Comparison of ENCODE assay signal across 19 mouse cellular contexts in genomic region chr9:121762761-121763160, GRCm38 (mm10). TPM values are rescaled to one million over a fixed set of nuclear protein-coding genes. Genes with fewer than 3 reads are reported as not detected.
DNase-seq lines count a peak whose midpoint lies in the region; ATAC-seq and TF ChIP-seq lines count a peak whose summit lies in the region.
"Had no signal": no experiment of that assay in that cellular context is flagged by ENCODE, and none has a peak within 500 bp of the region (broad histone marks: within the 10 kb centered on the region; RNA-seq: fewer than 3 reads in every experiment).

No protein-coding gene starts in this region.

- peak overlapping the region; percentile 6; the same call in 1 of the 2 replicates for H3K27ac ChIP-seq in forebrain, embryonic 13.5 days
- no peak overlapping the region for H3K27ac ChIP-seq in forebrain, embryonic 12.5 days
- H3K27ac ChIP-seq in embryonic facial prominence, embryonic 13.5 days = no peak overlapping the region

- no peak overlapping the region for H3K4me2 ChIP-seq in forebrain, embryonic 13.5 days
- H3K4me2 ChIP-seq in forebrain, embryonic 12.5 days = no peak overlapping the region
- no peak overlapping the region for H3K4me2 ChIP-seq in embryonic facial prominence, embryonic 13.5 days
- H3K4me2 ChIP-seq: heart, embryonic 11.5 days; midbrain, embryonic 11.5 days had no signal

- no peaks in the 10 kb centered on the region for H3K9me3 ChIP-seq in forebrain, embryonic 13.5 days (replicated peaks)
- H3K9me3 ChIP-seq in forebrain, embryonic 12.5 days = no peaks in the 10 kb centered on the region
- H3K9me3 ChIP-seq in megakaryocyte, embryonic 14.5 days = no peaks in the 10 kb centered on the region
- H3K9me3 ChIP-seq in G1E (replicated peaks) = no peaks in the 10 kb centered on the region
- H3K9me3 ChIP-seq in embryonic facial prominence, embryonic 13.5 days = no peaks in the 10 kb centered on the region

- peaks cover 54% of the 10 kb centered on the region for H3K36me3 ChIP-seq in forebrain, embryonic 13.5 days (ENCODE audit: poor library complexity, severe bottlenecking)
- H3K36me3 ChIP-seq in forebrain, embryonic 12.5 days (replicated peaks) = peaks cover 52% of the 10 kb centered on the region
- H3K36me3 ChIP-seq in megakaryocyte, embryonic 14.5 days (replicated peaks; ENCODE audit: low read length) = peaks cover 10% of the 10 kb centered on the region
- H3K36me3 ChIP-seq in G1E (replicated peaks) = peaks cover 13% of the 10 kb centered on the region
- peaks cover 57% of the 10 kb centered on the region for H3K36me3 ChIP-seq in embryonic facial prominence, embryonic 13.5 days

- no peak overlapping the region for H3K9ac ChIP-seq in forebrain, embryonic 13.5 days
- H3K9ac ChIP-seq in forebrain, embryonic 12.5 days = no peak overlapping the region
- H3K9ac ChIP-seq in embryonic facial prominence, embryonic 13.5 days = 0 out of 2 replicates have a peak overlapping the region, but pooled peaks have one; percentile 27

- 91% methylated on average over 25 of the region's 25 CpGs for WGBS in forebrain, embryonic 13.5 days
- WGBS in forebrain, embryonic 12.5 days = 93% methylated on average over 25 of the region's 25 CpGs
- 90% methylated on average over 25 of the region's 25 CpGs for WGBS in embryonic facial prominence, embryonic 13.5 days

- H3K4me3 ChIP-seq in forebrain, embryonic 13.5 days = no peak overlapping the region
- H3K4me3 ChIP-seq in forebrain, embryonic 12.5 days (replicated peaks) = no peak overlapping the region
- H3K4me3 ChIP-seq in megakaryocyte, embryonic 14.5 days (replicated peaks) = peak overlapping the region; percentile 40
- 0 out of 2 replicates have a peak overlapping the region, but pooled peaks have one; percentile 1 for H3K4me3 ChIP-seq in G1E (ENCODE audit: low read depth, low read length)
- H3K4me3 ChIP-seq in embryonic facial prominence, embryonic 13.5 days = no peak overlapping the region

- no peak for DNase-seq in G1E (ENCODE audit: low spot score)
- no peak for DNase-seq in kidney, adult 9 months
- no peak for DNase-seq in T-cell, adult 2 months (ENCODE audit: low spot score)
- DNase-seq: adrenal gland, adult 2 months; embryo, embryonic 11 days; heart, postnatal 14 days; kidney, adult 18-20 months; kidney, postnatal 25 days; liver; lung, postnatal 36 days; thymus, adult 18-20 months had no signal

- no peak for TF ChIP-seq CTCF in G1E (IDR thresholded peaks at IDR 0.05; ENCODE audit: low read depth, low read length)

- H3K4me1 ChIP-seq in forebrain, embryonic 13.5 days = peaks cover 42% of the 10 kb centered on the region
- H3K4me1 ChIP-seq in forebrain, embryonic 12.5 days = peaks cover 36% of the 10 kb centered on the region
- H3K4me1 ChIP-seq in megakaryocyte, embryonic 14.5 days = peaks cover 34% of the 10 kb centered on the region
- H3K4me1 ChIP-seq in G1E (ENCODE audit: insufficient read depth, low read depth, low read length) = peaks cover 25% of the 10 kb centered on the region
- H3K4me1 ChIP-seq in embryonic facial prominence, embryonic 13.5 days = peaks cover 44% of the 10 kb centered on the region

- ATAC-seq in forebrain, embryonic 13.5 days = no peak
- ATAC-seq in forebrain, embryonic 12.5 days (ENCODE audit: low FRiP score) = no peak
- no peak for ATAC-seq in megakaryocyte, adult 5-6 weeks (ENCODE audit: poor library complexity, severe bottlenecking)
- no peak for ATAC-seq in G1E (ENCODE audit: extremely low read depth, insufficient number of reproducible peaks, low FRiP score, poor library complexity, severe bottlenecking)
- no peak for ATAC-seq in embryonic facial prominence, embryonic 13.5 days (ENCODE audit: insufficient number of reproducible peaks, insufficient read depth, low FRiP score, low TSS enrichment, low read depth)

- H3K27me3 ChIP-seq in forebrain, embryonic 13.5 days = no peaks in the 10 kb centered on the region
- no peaks in the 10 kb centered on the region for H3K27me3 ChIP-seq in forebrain, embryonic 12.5 days
- H3K27me3 ChIP-seq in megakaryocyte, embryonic 14.5 days (replicated peaks) = peaks cover 90% of the 10 kb centered on the region
- H3K27me3 ChIP-seq in G1E (ENCODE audit: insufficient read depth, low read length) = peaks cover 69% of the 10 kb centered on the region
- H3K27me3 ChIP-seq in embryonic facial prominence, embryonic 13.5 days = no peaks in the 10 kb centered on the region

RNA-seq across cellular contexts. Expression of gene Zfp651, which starts 3.6 kb away (rescaled TPM):
- polyA plus RNA-seq in forebrain, embryonic 13.5 days (2015; fragmentation: Nextera tagmentation; extraction: Ambion mirVana) = 8.1 and 8.4 TPM in 2 replicates
- 9.5 and 10.8 TPM in 2 replicates for polyA plus RNA-seq in forebrain, embryonic 12.5 days (2016; fragmentation: Nextera tagmentation; extraction: Ambion mirVana)
- polyA plus RNA-seq in megakaryocyte, embryonic 14.5 days (2012; ENCODE audit: insufficient read depth, low replicate concordance) = 1.9 and 2.9 TPM in 2 replicates
- not detected in 2 replicates for total RNA-seq in megakaryocyte, adult 5-6 weeks (2015)
- not detected in 2 replicates for total RNA-seq in megakaryocyte, adult 5-6 weeks (2017)
- total RNA-seq in G1E (2014; fragmentation: Nextera tagmentation) (not detected in 2 replicates), G1E (2017) (0.05 and 0.12 TPM in 2 replicates)
- 0.07 and 0.08 TPM in 2 replicates for polyA plus RNA-seq in G1E (2012)
- polyA plus RNA-seq in embryonic facial prominence, embryonic 13.5 days (2015; fragmentation: Nextera tagmentation; extraction: Ambion mirVana) = 14.0 and 16.5 TPM in 2 replicates

RNA-seq across cellular contexts. Expression of gene Klhl40, which starts 14.6 kb away (rescaled TPM):
- 0.13 and 0.49 TPM in 2 replicates for polyA plus RNA-seq in forebrain, embryonic 13.5 days (2015; fragmentation: Nextera tagmentation; extraction: Ambion mirVana)
- polyA plus RNA-seq in forebrain, embryonic 12.5 days (2016; fragmentation: Nextera tagmentation; extraction: Ambion mirVana) = 0.28 TPM in 1 of 2 replicates, not detected in the other
- polyA plus RNA-seq in megakaryocyte, embryonic 14.5 days (2012; ENCODE audit: insufficient read depth, low replicate concordance) = not detected in 2 replicates
- total RNA-seq in megakaryocyte, adult 5-6 weeks (2015) = not detected in 2 replicates
- total RNA-seq in megakaryocyte, adult 5-6 weeks (2017) = not detected in 2 replicates
- total RNA-seq in G1E (2014; fragmentation: Nextera tagmentation) (not detected in 2 replicates), G1E (2017) (not detected in 2 replicates)
- not detected in 2 replicates for polyA plus RNA-seq in G1E (2012)
- polyA plus RNA-seq in embryonic facial prominence, embryonic 13.5 days (2015; fragmentation: Nextera tagmentation; extraction: Ambion mirVana) = 1.1 and 1.2 TPM in 2 replicates
- total RNA-seq: adrenal gland, adult 2 months had no signal
- polyA plus RNA-seq: adrenal gland, adult 2 months; small intestine, adult 2 months had no signal

RNA-seq across cellular contexts. Expression of gene Hhatl, which starts 29.5 kb away (rescaled TPM):
- 0.09 and 0.16 TPM in 2 replicates for polyA plus RNA-seq in forebrain, embryonic 13.5 days (2015; fragmentation: Nextera tagmentation; extraction: Ambion mirVana)
- not detected in 2 replicates for polyA plus RNA-seq in forebrain, embryonic 12.5 days (2016; fragmentation: Nextera tagmentation; extraction: Ambion mirVana)
- polyA plus RNA-seq in megakaryocyte, embryonic 14.5 days (2012; ENCODE audit: insufficient read depth, low replicate concordance) = not detected in 2 replicates
- not detected in 2 replicates for total RNA-seq in megakaryocyte, adult 5-6 weeks (2015)
- total RNA-seq in megakaryocyte, adult 5-6 weeks (2017) = not detected in 2 replicates
- total RNA-seq in G1E (2014; fragmentation: Nextera tagmentation) = not detected in 2 replicates
- total RNA-seq in G1E (2017) = not detected in 2 replicates
- polyA plus RNA-seq in G1E (2012) = not detected in 2 replicates
- polyA plus RNA-seq in embryonic facial prominence, embryonic 13.5 days (2015; fragmentation: Nextera tagmentation; extraction: Ambion mirVana) = 0.20 TPM in 1 of 2 replicates, not detected in the other
- total RNA-seq: adrenal gland, adult 2 months had no signal
- polyA plus RNA-seq: midbrain, embryonic 11.5 days had no signal

RNA-seq across cellular contexts. Expression of gene Nktr, which starts 43.8 kb away (rescaled TPM):
- 69.5 and 70.9 TPM in 2 replicates for polyA plus RNA-seq in forebrain, embryonic 13.5 days (2015; fragmentation: Nextera tagmentation; extraction: Ambion mirVana)
- 75.7 and 78.2 TPM in 2 replicates for polyA plus RNA-seq in forebrain, embryonic 12.5 days (2016; fragmentation: Nextera tagmentation; extraction: Ambion mirVana)
- 4.4 and 6.4 TPM in 2 replicates for polyA plus RNA-seq in megakaryocyte, embryonic 14.5 days (2012; ENCODE audit: insufficient read depth, low replicate concordance)
- 72.1 and 87.3 TPM in 2 replicates for total RNA-seq in megakaryocyte, adult 5-6 weeks (2015)
- total RNA-seq in megakaryocyte, adult 5-6 weeks (2017) = 69.6 and 110 TPM in 2 replicates
- 267 and 339 TPM in 2 replicates for total RNA-seq in G1E (2014; fragmentation: Nextera tagmentation)
- total RNA-seq in G1E (2017) = 109 and 135 TPM in 2 replicates
- polyA plus RNA-seq in G1E (2012) = 22.6 and 33.2 TPM in 2 replicates
- 70.1 and 84.9 TPM in 2 replicates for polyA plus RNA-seq in embryonic facial prominence, embryonic 13.5 days (2015; fragmentation: Nextera tagmentation; extraction: Ambion mirVana)

RNA-seq across cellular contexts. Expression of gene Ss18l2, which starts 52.6 kb away (rescaled TPM):
- 130 and 159 TPM in 2 replicates for polyA plus RNA-seq in forebrain, embryonic 13.5 days (2015; fragmentation: Nextera tagmentation; extraction: Ambion mirVana)
- 97.5 and 104 TPM in 2 replicates for polyA plus RNA-seq in forebrain, embryonic 12.5 days (2016; fragmentation: Nextera tagmentation; extraction: Ambion mirVana)
- polyA plus RNA-seq in megakaryocyte, embryonic 14.5 days (2012; ENCODE audit: insufficient read depth, low replicate concordance) = 30.1 and 45.4 TPM in 2 replicates
- 36.2 and 39.1 TPM in 2 replicates for total RNA-seq in megakaryocyte, adult 5-6 weeks (2015)
- total RNA-seq in megakaryocyte, adult 5-6 weeks (2017) = 29.8 and 35.7 TPM in 2 replicates
- total RNA-seq in G1E (2014; fragmentation: Nextera tagmentation) = 12.9 and 19.0 TPM in 2 replicates
- total RNA-seq in G1E (2017) = 39.7 and 52.8 TPM in 2 replicates
- 7.1 and 9.7 TPM in 2 replicates for polyA plus RNA-seq in G1E (2012)
- 115 and 129 TPM in 2 replicates for polyA plus RNA-seq in embryonic facial prominence, embryonic 13.5 days (2015; fragmentation: Nextera tagmentation; extraction: Ambion mirVana)

Comparison
In these comparisons a context has a peak if more than half of its experiments do, and no peak if none do; other contexts are left out.
1. H3K4me3 ChIP-seq: peak in megakaryocyte, embryonic 14.5 days (single experiment) and G1E (single experiment); none in forebrain, embryonic 13.5 days (single experiment), forebrain, embryonic 12.5 days (single experiment) and embryonic facial prominence, embryonic 13.5 days (single experiment).